Mouse (Mus musculus): ENCODE data around the gene Acbd3.

Acbd3 gene

GRCm38 (mm10) chr1:180783580-180783928, 57.7 kb downstream of the Acbd3 start:
- DNase-seq (ENCODE audit: low spot score in 2 of 2): no peak

GRCm38 (mm10) chr1:180791821-180792480, 66.1 kb downstream of the Acbd3 start:
- DNase-seq (ENCODE audit: low spot score in 2 of 2): no peak

GRCm38 (mm10) chr1:180792814-180793213, 67.0 kb downstream of the Acbd3 start:
- no peak for DNase-seq (ENCODE audit: low spot score in 2 of 2)

- DNase-seq (ENCODE audit: low spot score in 2 of 2): no peak
These were observed 67.7 kb downstream of the Acbd3 start for GRCm38 (mm10) chr1:180793445-180794117.

- DNase-seq (ENCODE audit: low spot score in 2 of 2): peak in 1 of 2 experiments; percentile 28
These were observed 68.3 kb downstream of the Acbd3 start for GRCm38 (mm10) chr1:180794170-180794569.

GRCm38 (mm10) chr1:180798660-180799059, 72.8 kb downstream of the Acbd3 start:
- no peak for DNase-seq (ENCODE audit: low spot score in 2 of 2)

- no peak for DNase-seq (ENCODE audit: low spot score in 2 of 2)
These were observed 73.4 kb downstream of the Acbd3 start for GRCm38 (mm10) chr1:180799253-180799652.

GRCm38 (mm10) chr1:180800022-180800421, 74.2 kb downstream of the Acbd3 start:
- no peak for DNase-seq (ENCODE audit: low spot score in 2 of 2)

GRCm38 (mm10) chr1:180800814-180801213, 75.0 kb downstream of the Acbd3 start:
- no peak for DNase-seq (ENCODE audit: low spot score in 2 of 2)

GRCm38 (mm10) chr1:180801466-180801994, 75.7 kb downstream of the Acbd3 start:
- no peak for DNase-seq (ENCODE audit: low spot score in 2 of 2)
